ENCODE assay signal across 9 mouse cellular contexts in genomic region chr12:73952879-73953278, GRCm38 (mm10). TPM values are rescaled to one million over a fixed set of nuclear protein-coding genes. Genes with fewer than 3 reads are reported as not detected.
DNase-seq lines count a peak whose midpoint lies in the region; ATAC-seq and TF ChIP-seq lines count a peak whose summit lies in the region.
"Had no signal": no experiment of that assay in that cellular context is flagged by ENCODE, and none has a peak within 500 bp of the region (broad histone marks: within the 10 kb centered on the region; RNA-seq: fewer than 3 reads in every experiment).

No protein-coding gene starts in this region.

- H3K36me3 ChIP-seq in embryonic facial prominence, embryonic 13.5 days: peaks cover under 1% of the 10 kb centered on the region; the same call in 1 of the 2 replicates
- H3K36me3 ChIP-seq in hindbrain, embryonic 12.5 days: no peaks in the 10 kb centered on the region
- peaks cover 6% of the 10 kb centered on the region; the same call in 1 of the 2 replicates for H3K36me3 ChIP-seq in thymus, adult 2 months (ENCODE audit: control insufficient read depth, insufficient read depth, low read length)

- TF ChIP-seq CTCF in thymus, adult 2 months (IDR thresholded peaks at IDR 0.05; ENCODE audit: borderline replicate concordance, control insufficient read depth, extremely low read depth, insufficient read depth, low read length, poor library complexity): no peak

- H3K9ac ChIP-seq in embryonic facial prominence, embryonic 13.5 days: peak overlapping the region; percentile 63
- peak overlapping the region; percentile 27; the same call in 1 of the 2 replicates for H3K9ac ChIP-seq in hindbrain, embryonic 12.5 days

- peak; percentile 37 for DNase-seq in adrenal gland, postnatal 10 days
- DNase-seq in adrenal gland, adult 18-20 months (ENCODE audit: low spot score in 2 of 2): no peak
- peak; percentile 71 for DNase-seq in T-cell, adult 2 months (ENCODE audit: low spot score)
- peak; percentile 62 for DNase-seq in liver
- peak; percentile 71 for DNase-seq in naive thymus-derived CD4-positive, alpha-beta T cell, adult 2 months (ENCODE audit: low read depth)
- peak; percentile 70 for DNase-seq in thymus, adult 2 months

- no peaks in the 10 kb centered on the region for H3K27me3 ChIP-seq in embryonic facial prominence, embryonic 13.5 days
- peaks cover 9% of the 10 kb centered on the region; the same call in 1 of the 2 replicates for H3K27me3 ChIP-seq in hindbrain, embryonic 12.5 days
- no peaks in the 10 kb centered on the region; the same call in 1 of the 2 replicates for H3K27me3 ChIP-seq in thymus, adult 2 months (ENCODE audit: control insufficient read depth, insufficient read depth, low read length)

- H3K9me3 ChIP-seq in embryonic facial prominence, embryonic 13.5 days: no peaks in the 10 kb centered on the region
- no peaks in the 10 kb centered on the region for H3K9me3 ChIP-seq in hindbrain, embryonic 12.5 days (replicated peaks)

- TF ChIP-seq POLR2A in thymus, adult 2 months (IDR thresholded peaks at IDR 0.05; ENCODE audit: control insufficient read depth, extremely low read depth, insufficient read depth, low read length, poor library complexity): no peak

- H3K27ac ChIP-seq in embryonic facial prominence, embryonic 13.5 days: no peak overlapping the region
- no peak overlapping the region for H3K27ac ChIP-seq in hindbrain, embryonic 12.5 days
- H3K27ac ChIP-seq in thymus, adult 2 months (ENCODE audit: control insufficient read depth, insufficient read depth, low read length): no peak overlapping the region; the same call in 1 of the 2 replicates

- no peak for ATAC-seq in embryonic facial prominence, embryonic 13.5 days (ENCODE audit: insufficient number of reproducible peaks, insufficient read depth, low FRiP score, low TSS enrichment, low read depth)
- no peak; the same call in 1 of the 2 replicates for ATAC-seq in hindbrain, embryonic 12.5 days (ENCODE audit: low FRiP score)

- peak overlapping the region; percentile 41 for H3K4me3 ChIP-seq in embryonic facial prominence, embryonic 13.5 days
- H3K4me3 ChIP-seq in hindbrain, embryonic 12.5 days: peak overlapping the region; percentile 26
- peak overlapping the region; percentile 45 for H3K4me3 ChIP-seq in thymus, adult 2 months (ENCODE audit: control insufficient read depth, insufficient read depth, low read length)

- WGBS in embryonic facial prominence, embryonic 13.5 days: 8% methylated on average over 15 of the region's 15 CpGs
- 10% methylated on average over 15 of the region's 15 CpGs for WGBS in hindbrain, embryonic 12.5 days
- 21% methylated on average over 15 of the region's 15 CpGs for WGBS in thymus, adult 2 months

- H3K4me1 ChIP-seq in embryonic facial prominence, embryonic 13.5 days: peaks cover 17% of the 10 kb centered on the region
- H3K4me1 ChIP-seq in hindbrain, embryonic 12.5 days: peaks cover 11% of the 10 kb centered on the region
- peaks cover 8% of the 10 kb centered on the region for H3K4me1 ChIP-seq in thymus, adult 2 months (replicated peaks; ENCODE audit: control insufficient read depth, insufficient read depth, low read length)

- H3K4me2 ChIP-seq in embryonic facial prominence, embryonic 13.5 days: peak overlapping the region; percentile 64
- peak overlapping the region; percentile 54 for H3K4me2 ChIP-seq in hindbrain, embryonic 12.5 days (replicated peaks)

RNA-seq across cellular contexts. Expression of gene Snapc1, which starts 11.4 kb away (rescaled TPM):
- total RNA-seq in adrenal gland, postnatal 10 days (2021): 10 to 100 TPM; 12.4 to 13.0 TPM
- total RNA-seq in adrenal gland, adult 18-20 months (2021): 10 to 100 TPM; 22.6 to 25.0 TPM
- polyA plus RNA-seq in embryonic facial prominence, embryonic 13.5 days (2015; fragmentation: Nextera tagmentation; extraction: Ambion mirVana): 23.0 and 23.5 TPM in 2 replicates
- 29.4 and 31.5 TPM in 2 replicates for polyA plus RNA-seq in hindbrain, embryonic 12.5 days (2016; fragmentation: Nextera tagmentation; extraction: Ambion mirVana)
- 9.3 and 9.9 TPM in 2 replicates for polyA plus RNA-seq in thymus, adult 2 months (2012; rRNA removed)

RNA-seq across cellular contexts. Expression of gene Gm49321, which starts 15.4 kb away (rescaled TPM):
- total RNA-seq in adrenal gland, postnatal 10 days (2021): 1 to 10 TPM; 3.3 to 7.9 TPM
- total RNA-seq in adrenal gland, adult 18-20 months (2021): 1 to 10 TPM; 6.5 to 9.2 TPM
- 14.3 and 17.3 TPM in 2 replicates for polyA plus RNA-seq in embryonic facial prominence, embryonic 13.5 days (2015; fragmentation: Nextera tagmentation; extraction: Ambion mirVana)
- 15.2 and 15.8 TPM in 2 replicates for polyA plus RNA-seq in hindbrain, embryonic 12.5 days (2016; fragmentation: Nextera tagmentation; extraction: Ambion mirVana)
- polyA plus RNA-seq in thymus, adult 2 months (2012; rRNA removed): not detected in 2 replicates
- polyA plus RNA-seq: large intestine, adult 2 months had no signal

RNA-seq across cellular contexts. Expression of gene Syt16, which starts 44.6 kb away (rescaled TPM):
- total RNA-seq in adrenal gland, postnatal 10 days (2021): 1 to 10 TPM in 1 of 2 experiments, under 1 TPM in 1; 0.93 to 1.7 TPM
- total RNA-seq in adrenal gland, adult 18-20 months (2021): under 1 TPM; 0.30 to 0.32 TPM
- 9.7 and 10.1 TPM in 2 replicates for polyA plus RNA-seq in embryonic facial prominence, embryonic 13.5 days (2015; fragmentation: Nextera tagmentation; extraction: Ambion mirVana)
- polyA plus RNA-seq in hindbrain, embryonic 12.5 days (2016; fragmentation: Nextera tagmentation; extraction: Ambion mirVana): 17.0 and 19.5 TPM in 2 replicates
- 0.06 TPM in 1 of 2 replicates, not detected in the other for polyA plus RNA-seq in thymus, adult 2 months (2012; rRNA removed)

RNA-seq across cellular contexts. Expression of gene Hif1a, which starts 51.7 kb away (rescaled TPM):
- total RNA-seq in adrenal gland, postnatal 10 days (2021): 10 to 100 TPM; 56.7 to 58.2 TPM
- total RNA-seq in adrenal gland, adult 18-20 months (2021): 10 to 100 TPM; 52.9 to 66.1 TPM
- polyA plus RNA-seq in embryonic facial prominence, embryonic 13.5 days (2015; fragmentation: Nextera tagmentation; extraction: Ambion mirVana): 105 and 118 TPM in 2 replicates
- 133 and 139 TPM in 2 replicates for polyA plus RNA-seq in hindbrain, embryonic 12.5 days (2016; fragmentation: Nextera tagmentation; extraction: Ambion mirVana)
- polyA plus RNA-seq in thymus, adult 2 months (2012; rRNA removed): 45.3 and 57.7 TPM in 2 replicates

Comparison
In these comparisons a context has a peak if more than half of its experiments do, and no peak if none do; other contexts are left out.
1. DNase-seq: peak in adrenal gland, postnatal 10 days (single experiment), T-cell, adult 2 months (single experiment), liver (single experiment), naive thymus-derived CD4-positive, alpha-beta T cell, adult 2 months (single experiment) and thymus, adult 2 months (single experiment); none in adrenal gland, adult 18-20 months (0 of 2).
2. RNA of gene Gm49321, which starts 15.4 kb away (polyA plus RNA-seq): 14.3 to 17.3 TPM in embryonic facial prominence, embryonic 13.5 days and 15.2 to 15.8 TPM in hindbrain, embryonic 12.5 days; not detected in thymus, adult 2 months; every median in the first group is over 10 times any median in the second.
3. RNA of gene Syt16, which starts 44.6 kb away (polyA plus RNA-seq): 17.0 to 19.5 TPM in hindbrain, embryonic 12.5 days and 9.7 to 10.1 TPM in embryonic facial prominence, embryonic 13.5 days; 0.06 TPM in thymus, adult 2 months; every median in the first group is over 10 times any median in the second.
4. Peak in every context shown above with its lines, with median percentiles within 50 percentile points of each other: H3K4me3 ChIP-seq.